Mouse (Mus musculus): ENCODE data around the gene Safb.
A peak's percentile ranks its signal among the peaks of the same experiment; 100 is the strongest.

Safb gene

DNA sequence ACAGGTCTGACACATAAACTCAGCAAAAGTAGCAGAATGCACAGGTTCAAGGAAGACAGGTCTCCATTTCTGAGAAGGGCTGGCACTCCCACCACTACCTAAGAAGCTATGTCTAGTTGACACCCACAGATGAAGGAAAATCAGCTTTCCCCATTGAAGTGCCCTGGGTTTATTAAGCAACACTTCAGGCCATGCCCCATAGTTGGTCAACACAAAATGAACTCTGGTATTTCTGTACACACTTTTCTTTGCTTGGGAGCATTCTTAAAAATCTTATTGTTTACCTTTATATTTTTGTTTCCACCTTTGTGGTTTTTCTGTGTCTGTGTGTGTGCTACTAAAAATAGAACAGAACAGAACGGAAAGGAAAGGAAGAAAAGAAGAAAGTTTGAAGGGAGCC, 24.5 kb upstream of the Safb start:
- ATAC-seq (ENCODE audit: low TSS enrichment) = no peak

DNA sequence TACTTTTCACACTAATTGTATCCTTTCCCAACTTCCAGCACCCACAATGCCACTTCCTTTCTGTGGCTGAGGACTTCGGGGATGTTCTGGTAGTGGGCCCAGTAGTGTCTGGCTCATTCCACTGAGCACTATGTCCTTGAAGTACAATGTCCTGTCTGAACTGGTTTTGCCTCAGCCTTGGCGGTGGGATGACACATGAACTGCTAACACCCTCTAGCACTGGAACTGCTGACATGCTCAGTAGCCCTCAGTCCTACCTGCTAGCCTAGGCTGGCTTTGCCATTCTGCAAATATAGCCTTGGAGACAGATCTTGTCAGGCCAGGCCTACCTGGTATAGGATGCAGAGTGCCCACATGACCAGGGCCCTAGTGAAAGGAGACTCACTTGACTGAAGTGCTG, 22.8 kb upstream of the Safb start:
- ATAC-seq (ENCODE audit: low TSS enrichment) = no peak

DNA sequence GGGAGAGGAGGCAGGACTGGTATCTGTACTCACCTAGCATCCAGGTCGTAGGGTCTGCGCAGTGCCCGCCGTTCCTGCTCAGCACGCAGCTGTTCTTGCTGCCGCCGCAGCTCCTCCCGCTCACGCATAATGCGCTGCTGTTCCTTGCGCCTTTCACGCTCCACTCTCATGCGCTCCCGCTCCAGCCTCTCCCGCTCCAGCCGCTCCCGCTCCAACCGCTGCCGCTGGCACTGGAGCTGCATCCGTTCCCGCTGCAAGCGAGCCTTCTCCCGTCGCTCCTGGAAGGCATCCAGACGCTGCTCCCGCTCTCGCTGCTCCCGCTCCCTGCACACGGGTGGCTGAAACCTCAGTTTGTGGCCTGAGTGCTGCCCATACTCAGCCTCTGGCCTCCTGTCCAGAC, 18.3 kb upstream of the Safb start:
- no peak for ATAC-seq (ENCODE audit: low TSS enrichment)

DNA sequence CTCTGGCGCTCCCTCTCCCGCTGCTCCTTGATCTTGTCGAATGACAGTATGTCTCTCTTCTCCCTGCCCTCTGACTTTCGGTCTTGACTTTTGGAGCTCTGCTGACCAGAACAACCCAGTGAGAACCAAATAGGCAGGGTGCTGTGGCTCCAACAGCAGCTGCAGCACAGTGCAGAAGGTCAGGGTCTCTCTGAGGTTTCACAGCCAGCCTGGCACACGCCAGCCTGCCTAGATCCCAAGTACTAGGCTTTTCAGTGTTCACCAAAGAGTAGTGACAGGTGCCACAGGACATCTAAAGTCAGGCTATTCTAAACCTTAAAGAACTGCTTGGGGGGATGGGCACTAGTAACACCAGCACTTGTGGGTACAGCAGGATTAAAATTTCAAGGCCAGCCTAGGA, 17.7 kb upstream of the Safb start:
- no peak for ATAC-seq (ENCODE audit: low TSS enrichment)

DNA sequence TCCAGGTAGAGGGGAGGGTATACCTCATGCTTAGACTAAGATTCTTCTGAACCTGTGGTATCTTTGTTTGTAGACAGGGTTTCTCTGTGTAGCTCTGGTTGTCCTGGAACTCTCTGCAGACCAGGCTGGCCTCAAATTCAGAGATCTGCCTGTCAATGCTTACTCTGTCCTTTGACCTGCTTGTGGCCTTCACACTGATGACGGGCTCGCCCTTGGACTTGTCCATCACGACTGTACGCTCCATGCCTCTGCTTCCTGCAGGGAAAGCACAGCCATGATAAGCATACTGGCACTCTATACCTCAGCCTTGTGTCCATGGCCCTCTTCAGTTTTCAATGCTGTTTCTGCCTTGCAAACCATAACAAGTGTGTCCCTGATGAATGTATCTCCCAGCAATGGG, 17.3 kb upstream of the Safb start:
- no peak for ATAC-seq (ENCODE audit: low TSS enrichment)

DNA sequence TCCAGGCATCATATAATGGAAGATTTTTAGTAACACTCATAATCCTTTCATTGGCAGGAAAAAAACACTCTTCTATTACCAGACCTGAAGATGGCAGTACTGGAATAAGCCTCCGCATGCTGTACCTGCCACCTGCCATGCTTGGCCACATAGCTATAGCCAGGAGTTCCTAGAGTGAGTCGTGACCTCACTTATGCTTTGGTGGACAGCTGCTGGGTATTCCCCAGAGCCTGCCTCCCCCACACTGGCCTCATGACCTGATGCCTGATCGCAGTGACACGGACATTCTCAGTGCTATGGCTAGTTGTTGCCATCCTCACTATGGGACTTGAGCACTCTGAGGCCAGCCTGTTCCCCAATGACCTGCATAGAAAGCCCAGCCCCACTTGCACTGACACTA, 14.3 kb upstream of the Safb start:
- no peak for ATAC-seq (ENCODE audit: low TSS enrichment)

DNA sequence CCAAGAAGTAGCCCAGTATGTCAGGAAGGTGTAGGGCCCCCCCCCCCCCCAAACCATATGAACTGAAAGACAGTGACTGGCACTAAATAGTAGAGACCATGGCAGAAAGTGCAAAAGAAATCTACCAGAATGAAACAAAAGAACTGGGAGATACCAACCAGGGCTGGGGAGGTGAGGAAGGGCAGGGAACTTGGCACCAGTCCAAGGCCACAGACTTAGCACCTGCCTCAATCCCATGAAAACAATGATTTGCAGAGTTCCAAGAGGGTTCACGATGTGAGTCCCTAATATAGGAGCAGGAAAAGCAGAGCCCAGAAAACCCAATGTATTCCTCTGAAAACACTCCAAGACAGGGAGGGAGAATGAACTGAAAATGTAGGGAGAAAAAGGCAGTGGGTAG, 12.5 kb upstream of the Safb start:
- no peak for ATAC-seq (ENCODE audit: low TSS enrichment)

DNA sequence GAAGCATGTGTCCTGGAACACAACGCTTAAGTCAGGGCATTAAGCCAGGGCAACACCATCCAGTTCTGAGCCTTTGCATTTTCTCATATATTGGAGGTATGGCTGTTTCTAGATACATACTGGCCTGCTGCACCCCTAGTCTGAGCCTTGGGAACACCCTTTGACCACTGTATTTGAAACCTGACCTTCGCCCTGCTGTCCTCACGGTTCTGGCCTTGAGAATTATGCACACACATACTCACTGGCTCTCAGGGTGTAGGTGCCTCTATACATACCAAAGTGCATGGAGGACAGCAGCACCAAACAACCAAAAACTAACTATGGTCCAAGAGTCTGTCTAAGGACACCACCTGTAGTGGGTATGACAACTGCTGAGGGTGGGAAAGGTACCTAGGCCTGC, 11.7 kb upstream of the Safb start:
- ATAC-seq (ENCODE audit: low TSS enrichment) = no peak

DNA sequence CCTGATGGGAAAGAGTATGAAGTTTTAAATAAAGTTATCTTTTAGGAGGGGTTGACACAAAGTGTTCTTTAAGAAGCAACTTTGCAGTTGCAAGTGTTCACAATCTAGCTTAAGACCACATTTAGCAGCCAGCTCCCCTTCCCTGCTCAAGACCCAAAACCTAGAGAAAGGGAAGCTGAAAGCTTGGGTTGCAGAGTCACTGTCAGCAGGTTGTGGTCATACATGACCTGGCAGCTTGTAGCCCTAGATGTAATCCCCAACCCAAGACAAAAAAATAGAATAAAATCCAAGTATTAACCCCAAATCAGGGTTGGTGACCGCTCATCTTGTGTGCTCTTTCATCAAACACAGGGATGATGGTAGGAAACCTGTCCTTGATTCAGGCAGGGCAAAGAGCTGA, 1.6 kb upstream of the Safb start:
- no peak for ATAC-seq (ENCODE audit: low TSS enrichment)

DNA sequence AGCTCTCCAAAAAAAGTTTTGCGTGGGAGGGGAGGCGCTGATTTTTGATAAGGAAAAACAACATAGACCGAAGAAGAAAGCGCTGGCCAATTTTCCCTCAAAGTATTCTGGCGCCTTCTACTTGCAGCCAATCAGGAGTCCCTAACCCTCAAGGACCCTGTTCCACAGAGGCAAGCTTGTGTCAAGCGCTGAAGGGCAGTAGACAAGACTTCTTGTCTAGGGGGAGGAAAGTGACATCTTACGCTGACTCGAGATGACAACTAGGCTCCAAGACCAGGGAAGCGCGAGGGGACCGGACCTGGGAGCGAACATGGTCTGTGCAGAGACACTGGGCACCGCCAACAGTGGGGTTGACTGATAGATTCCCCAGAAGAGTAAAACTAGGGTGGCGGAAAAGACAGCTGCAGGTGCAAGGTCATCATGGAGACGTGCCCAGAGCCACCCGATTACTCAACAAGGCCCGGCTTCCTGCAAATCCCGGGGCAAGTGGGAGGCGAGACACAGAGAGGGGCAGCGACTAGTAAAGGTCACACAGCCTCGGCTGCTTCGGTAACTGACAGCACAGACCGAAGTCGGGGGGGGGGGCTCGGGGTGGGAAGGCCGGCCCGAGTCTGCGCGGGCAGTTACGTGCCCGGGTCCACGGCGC, 891 bp upstream of the Safb start:
- no peak for ATAC-seq (ENCODE audit: low TSS enrichment)

DNA sequence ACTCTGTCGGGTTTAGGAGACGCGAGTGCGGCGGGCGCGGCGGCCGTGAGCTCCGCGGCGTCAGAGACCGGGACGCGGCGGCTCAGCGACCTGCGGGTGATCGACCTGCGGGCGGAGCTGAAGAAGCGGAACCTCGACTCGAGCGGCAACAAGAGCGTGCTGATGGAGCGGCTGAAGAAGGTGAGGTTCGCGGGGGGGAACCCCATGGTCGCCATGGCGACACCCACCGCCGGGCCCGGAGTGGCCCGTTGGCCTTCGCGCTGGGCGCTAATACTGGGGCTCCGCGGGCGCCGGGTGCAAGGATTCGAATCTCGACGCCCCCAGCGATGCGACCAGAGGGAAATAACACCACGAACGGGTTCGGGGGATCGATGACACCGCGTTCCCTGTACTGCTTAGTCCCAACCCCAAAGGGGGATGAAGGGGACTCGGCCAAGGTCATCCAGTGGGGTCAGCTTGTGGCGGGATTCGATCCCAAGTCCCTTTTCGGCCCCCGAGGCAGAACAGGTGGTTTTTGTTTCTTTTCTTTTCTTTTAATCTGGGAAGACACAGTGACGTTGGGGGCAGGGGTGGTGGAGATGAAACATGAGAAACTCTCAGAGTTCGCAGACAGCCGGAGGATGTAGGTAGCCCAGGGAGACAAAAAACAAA, 671 bp downstream of the Safb start:
- no peak; the same call in 1 of the 2 replicates for ATAC-seq (ENCODE audit: low TSS enrichment)

DNA sequence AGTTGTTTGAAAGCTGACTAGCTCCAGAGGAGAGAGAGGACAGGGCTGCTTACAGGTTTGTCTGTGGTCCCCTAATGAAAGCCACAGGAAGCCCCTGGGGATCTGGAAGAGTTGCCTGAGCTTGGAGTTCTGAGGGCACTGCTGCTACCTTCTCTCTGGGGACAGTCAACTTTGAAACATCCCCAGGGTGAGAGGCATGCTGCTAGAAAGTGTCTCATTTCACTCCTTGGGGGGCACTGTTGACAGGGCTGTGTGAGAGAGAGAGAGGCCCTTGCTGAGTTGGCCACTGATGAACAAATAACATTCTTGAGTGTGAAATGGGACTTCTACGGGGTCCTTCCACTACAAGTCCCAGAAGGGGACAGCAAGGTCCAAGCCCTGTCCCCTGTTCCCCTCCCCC, 3.1 kb downstream of the Safb start:
- no peak for ATAC-seq (ENCODE audit: low TSS enrichment)

DNA sequence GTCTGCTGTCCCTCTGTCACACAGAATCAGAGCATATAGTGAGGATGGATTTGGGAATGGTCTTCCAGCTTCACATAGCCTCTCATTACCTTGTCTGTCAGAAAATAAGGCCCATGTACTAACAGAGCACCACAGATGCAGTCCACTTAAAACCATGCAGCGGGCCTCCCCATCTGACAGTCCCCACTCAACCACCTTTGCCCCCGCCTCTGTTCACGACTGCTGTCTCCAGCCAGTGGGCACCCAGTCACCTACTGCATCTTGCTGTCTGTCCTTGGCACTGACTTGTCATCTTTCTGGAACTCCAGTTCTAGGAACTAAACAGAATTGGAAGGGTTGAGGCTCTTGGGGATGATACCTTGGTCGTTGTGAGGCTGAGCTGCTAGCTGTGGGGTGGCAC, 4.3 kb downstream of the Safb start:
- no peak for ATAC-seq (ENCODE audit: low TSS enrichment)

DNA sequence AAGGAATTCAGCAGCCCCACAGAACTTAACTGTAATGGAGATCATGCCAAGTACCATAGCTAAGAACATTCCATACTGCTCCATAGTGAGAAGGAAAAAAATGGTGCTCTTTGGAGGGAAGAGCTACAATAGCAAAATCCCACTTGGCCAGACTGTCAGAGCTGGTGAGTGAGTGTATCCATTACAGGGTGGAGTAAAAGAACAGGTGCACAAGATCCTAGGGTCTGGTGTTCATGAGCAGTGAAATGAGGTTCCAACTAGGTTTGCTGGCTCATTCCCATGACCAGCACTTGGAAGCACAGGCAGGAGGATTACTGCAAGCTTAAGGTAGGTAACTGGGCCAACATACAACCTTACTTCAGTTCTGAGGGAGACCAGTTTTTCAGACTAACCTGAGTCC, 7.9 kb downstream of the Safb start:
- no peak for ATAC-seq (ENCODE audit: low TSS enrichment)

DNA sequence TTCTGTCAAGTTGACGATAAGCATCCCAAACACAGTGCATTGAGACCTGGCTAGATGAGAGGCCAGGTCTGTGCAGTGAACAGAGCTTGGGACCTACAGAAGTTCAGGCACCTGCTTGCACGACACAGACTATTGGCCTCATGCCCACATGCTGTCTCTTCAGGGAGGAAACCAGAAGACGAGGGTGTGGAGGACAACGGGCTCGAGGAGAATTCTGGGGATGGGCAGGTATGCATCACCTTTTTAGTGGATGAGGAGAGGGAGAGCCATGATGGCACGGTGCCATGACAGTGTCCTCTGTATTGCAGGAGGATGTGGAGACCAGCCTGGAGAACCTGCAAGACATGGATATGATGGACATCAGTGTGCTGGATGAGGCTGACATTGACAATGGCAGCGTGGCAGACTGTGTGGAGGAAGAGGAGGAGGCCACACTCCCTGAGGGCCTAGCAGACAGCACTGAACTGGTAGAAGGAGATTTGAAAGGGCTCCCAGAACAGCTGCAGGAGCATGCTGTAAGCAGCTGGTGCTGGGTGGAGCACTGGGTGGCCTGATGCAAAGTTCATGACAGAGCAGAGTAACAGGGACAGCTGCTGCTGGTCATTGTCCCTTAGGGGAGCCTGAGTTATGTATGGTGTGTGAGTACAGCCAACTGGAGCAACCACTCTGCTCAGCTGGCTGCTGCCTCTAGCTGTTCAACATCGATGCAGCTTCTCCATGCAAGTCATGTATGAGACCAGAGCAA, 9.1 kb downstream of the Safb start:
- ATAC-seq (ENCODE audit: low TSS enrichment) = no peak

DNA sequence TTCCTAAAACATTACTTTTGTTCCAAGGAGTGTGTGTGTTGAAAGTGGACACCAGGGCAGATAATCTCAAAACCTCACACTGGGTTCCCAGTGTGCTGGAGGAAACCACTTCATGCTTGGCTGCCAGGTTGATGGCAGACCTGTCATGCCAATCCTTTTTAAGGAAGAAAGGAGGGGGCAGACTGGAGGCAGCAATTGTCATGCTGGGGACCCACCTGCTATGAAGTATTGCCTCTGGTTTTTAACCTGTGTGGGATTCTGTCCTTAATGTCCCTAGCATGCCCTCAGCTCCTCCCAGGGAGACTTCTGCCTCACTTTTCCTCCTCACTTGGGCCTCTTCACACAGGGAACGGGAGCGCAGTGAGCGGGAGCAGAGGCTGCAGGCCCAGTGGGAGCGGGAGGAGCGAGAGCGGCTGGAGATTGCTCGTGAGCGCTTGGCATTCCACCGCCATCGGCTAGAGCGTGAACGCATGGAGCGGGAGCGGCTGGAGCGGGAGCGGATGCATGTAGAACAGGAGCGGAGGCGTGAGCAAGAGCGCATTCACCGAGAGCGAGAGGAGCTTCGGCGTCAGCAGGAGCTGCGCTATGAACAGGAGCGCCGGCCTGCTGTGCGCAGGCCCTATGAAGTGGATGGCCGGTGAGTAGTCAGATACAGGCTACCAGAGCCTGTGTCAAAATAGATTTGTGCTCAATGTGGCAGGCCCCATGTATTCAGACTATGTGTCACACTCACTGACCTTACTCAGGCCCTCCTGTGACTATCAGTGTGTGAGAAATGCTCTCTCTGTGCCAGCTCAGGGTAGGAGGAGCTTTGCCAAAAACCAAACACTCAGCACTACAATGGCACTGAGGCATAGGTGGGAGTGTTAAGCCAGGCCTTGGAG, 18.8 kb downstream of the Safb start:
- no peak for ATAC-seq (ENCODE audit: low TSS enrichment)

DNA sequence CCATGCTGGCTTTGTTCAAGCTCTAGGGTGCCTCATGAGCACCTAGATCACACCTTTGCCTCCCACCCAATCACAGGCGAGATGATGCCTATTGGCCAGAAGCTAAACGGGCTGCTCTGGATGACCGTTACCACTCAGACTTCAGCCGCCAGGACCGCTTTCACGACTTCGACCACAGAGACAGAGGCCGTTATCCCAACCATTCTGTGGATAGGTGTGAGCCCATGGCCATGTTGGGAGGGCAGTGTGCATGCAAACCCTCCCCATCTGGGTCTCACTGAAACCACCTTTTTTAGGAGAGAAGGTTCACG, 19.4 kb downstream of the Safb start:
- no peak for ATAC-seq (ENCODE audit: low TSS enrichment)

DNA sequence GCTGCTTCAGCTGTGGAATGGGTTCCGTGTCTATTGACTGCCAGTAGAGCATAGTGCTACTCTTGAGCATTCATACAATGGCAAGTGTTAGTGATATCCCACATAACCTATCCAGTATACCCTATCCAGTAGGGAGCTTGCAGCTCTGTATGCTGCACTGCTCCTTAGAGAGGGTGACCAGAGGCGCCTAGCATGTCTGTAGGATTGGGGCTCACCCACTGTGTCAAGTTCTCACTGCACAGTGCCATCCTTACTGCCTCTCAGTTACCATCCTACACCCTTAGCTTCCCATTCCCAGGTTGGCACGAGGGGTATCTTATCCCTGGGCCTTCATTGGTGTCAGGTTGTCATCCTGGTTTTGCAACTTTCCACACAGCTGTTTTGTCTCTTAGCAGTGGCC, 19.8 kb downstream of the Safb start:
- no peak for ATAC-seq (ENCODE audit: low TSS enrichment)

DNA sequence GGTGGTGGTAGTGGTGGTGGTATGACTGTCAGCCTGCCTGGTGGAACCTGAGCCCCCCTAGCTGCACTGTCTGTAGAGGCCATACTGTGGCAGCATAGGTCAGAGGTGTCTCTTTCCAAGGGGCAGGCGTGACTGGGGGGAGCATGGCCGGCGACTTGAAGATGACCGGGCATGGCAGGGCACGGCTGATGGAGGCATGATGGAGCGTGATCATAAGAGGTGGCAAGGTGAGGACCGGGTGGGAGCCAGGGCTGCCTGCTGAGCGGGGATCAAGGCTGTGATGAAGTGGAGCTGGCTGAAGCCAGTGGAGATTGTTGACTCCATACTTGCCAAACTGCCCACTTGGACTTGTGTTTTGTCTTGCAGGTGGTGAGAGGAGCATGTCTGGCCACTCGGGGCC, 20.8 kb downstream of the Safb start:
- no peak for ATAC-seq (ENCODE audit: low TSS enrichment)

DNA sequence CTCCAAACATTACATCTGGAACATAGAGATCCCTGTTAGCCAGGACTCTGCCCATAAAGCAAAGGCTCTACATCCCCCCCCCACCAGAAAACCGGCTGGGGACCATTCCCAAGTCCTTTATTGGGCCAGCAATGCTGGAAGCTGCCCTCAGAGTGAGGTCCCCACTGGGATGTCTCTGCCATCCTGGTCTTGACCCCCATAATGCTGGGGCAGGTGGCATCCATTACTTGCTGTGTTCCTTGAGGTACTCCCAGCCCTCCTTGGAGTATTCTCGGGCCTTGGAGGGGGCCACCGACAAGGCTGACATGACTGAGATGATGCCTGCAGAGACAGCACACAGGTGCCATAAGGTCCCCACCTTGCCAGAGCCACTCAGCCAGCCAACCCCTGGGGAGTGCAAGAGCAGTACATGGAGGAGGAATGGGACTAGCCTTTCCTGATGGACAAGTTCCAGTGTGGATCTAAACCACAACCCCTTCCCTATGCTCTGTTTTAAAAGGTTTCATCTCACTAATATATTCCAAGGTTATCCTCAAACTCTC, 23.0 kb downstream of the Safb start:
- ATAC-seq (ENCODE audit: low TSS enrichment) = no peak

DNA sequence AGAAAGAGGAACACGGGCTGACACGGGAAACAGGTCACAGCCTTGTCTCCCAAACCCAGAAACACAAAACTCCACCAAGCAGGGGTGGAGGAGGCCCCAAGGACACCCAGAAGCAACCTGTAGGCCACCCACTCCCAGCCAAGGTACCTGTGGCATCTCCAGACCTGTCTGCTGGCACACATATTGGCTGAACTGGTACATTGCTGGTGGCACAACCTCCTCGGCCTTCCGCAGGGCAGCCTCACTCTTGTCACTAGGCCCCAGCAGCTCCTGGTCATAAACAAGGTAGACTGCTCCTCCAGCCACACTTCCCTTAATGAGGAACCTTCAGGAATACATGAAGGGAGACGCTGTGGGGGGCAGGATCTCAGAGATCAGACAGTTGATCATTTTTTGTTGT, 24.1 kb downstream of the Safb start:
- ATAC-seq (ENCODE audit: low TSS enrichment) = no peak

DNA sequence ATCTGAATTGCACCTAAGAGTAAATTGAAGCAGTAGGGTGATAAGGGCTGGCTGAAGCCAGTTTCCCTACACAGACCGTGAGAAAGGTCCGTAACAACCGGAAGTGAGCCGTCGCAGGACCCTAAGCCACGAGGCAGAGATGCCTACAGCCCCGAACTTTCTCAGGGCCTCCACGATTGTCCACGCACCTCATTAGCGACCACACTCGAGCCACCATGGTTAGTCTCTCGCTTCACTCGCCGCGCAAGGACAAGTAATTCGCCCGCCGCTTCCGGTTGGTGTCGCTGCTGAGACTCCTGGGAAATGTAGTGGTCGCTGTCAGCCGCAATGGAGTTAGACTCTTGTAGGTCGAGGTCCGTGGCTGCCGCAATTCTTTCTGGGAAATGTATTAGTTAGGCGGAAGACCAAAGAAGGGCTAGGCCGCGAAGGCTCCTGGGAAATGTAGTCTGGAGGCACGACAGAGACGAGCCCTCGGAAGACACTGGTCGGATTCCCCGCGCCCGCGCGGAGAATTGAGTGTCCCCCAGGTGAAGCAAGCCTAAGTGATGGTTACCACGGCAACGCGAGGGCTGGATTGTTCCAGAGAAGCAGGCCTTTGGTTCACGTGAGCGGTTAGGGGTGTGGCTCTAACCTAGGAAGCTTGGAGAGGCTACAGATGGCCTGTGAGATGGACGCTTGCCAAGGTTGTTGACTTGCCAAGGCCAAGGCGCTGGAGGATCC, 25.0 kb downstream of the Safb start, which contains the start of gene 2410015M20Rik:
Gene 2410015M20Rik, minus strand, starts transcription at position 320 of the 720 bp plus-strand sequence.
- peak; percentile 82 for ATAC-seq (ENCODE audit: low TSS enrichment)
